In genomic region chr1:83922900-83923299, GRCm38 (mm10) we compare ENCODE assay signal across 19 mouse cellular contexts.
A peak's percentile ranks its signal among the peaks of the same experiment; 100 is the strongest.
DNase-seq lines count a peak whose midpoint lies in the region; ATAC-seq lines count a peak whose summit lies in the region.
"Had no signal": no experiment of that assay in that cellular context is flagged by ENCODE, and none has a peak within 500 bp of the region (broad histone marks: within the 10 kb centered on the region; RNA-seq: fewer than 3 reads in every experiment).

No protein-coding gene starts in this region.

- no peaks in the 10 kb centered on the region for H3K36me3 ChIP-seq in limb, embryonic 12.5 days
- no peaks in the 10 kb centered on the region for H3K36me3 ChIP-seq in limb, embryonic 10.5 days
- no peaks in the 10 kb centered on the region for H3K36me3 ChIP-seq in intestine, embryonic 14.5 days (ENCODE audit: control insufficient read depth, insufficient read depth, low read length)
- H3K36me3 ChIP-seq in intestine, embryonic 15.5 days = no peaks in the 10 kb centered on the region
- H3K36me3 ChIP-seq in stomach, embryonic 15.5 days = no peaks in the 10 kb centered on the region
- H3K36me3 ChIP-seq in hindbrain, embryonic 13.5 days = no peaks in the 10 kb centered on the region
- H3K36me3 ChIP-seq: embryonic facial prominence, embryonic 12.5 days; G1E; heart, embryonic 15.5 days; hindbrain, embryonic 15.5 days had no signal

- no peak overlapping the region for H3K4me3 ChIP-seq in limb, embryonic 12.5 days (replicated peaks)
- no peak overlapping the region for H3K4me3 ChIP-seq in limb, embryonic 10.5 days
- H3K4me3 ChIP-seq in intestine, embryonic 14.5 days (ENCODE audit: low read depth, low read length) = no peak overlapping the region
- H3K4me3 ChIP-seq in intestine, embryonic 15.5 days (replicated peaks) = no peak overlapping the region
- no peak overlapping the region for H3K4me3 ChIP-seq in stomach, embryonic 15.5 days (replicated peaks)
- H3K4me3 ChIP-seq in hindbrain, embryonic 13.5 days = no peak overlapping the region
- H3K4me3 ChIP-seq: embryonic facial prominence, embryonic 12.5 days; heart, embryonic 15.5 days; hindbrain, embryonic 15.5 days had no signal

- no peak for DNase-seq in limb, embryonic 10.5 days (ENCODE audit: low spot score)
- no peak for DNase-seq in intestine, embryonic 14.5 days (ENCODE audit: low spot score)
- no peak for DNase-seq in cerebellum, postnatal 36 days
- DNase-seq: adrenal gland, adult 8-10 months; adrenal gland, postnatal 36 days; cerebellum, adult 11 months; cerebellum, adult 8-10 months; cerebellum, postnatal 14 days; gastrocnemius, postnatal 14 days; heart, postnatal 14 days had no signal

- 83% methylated on average over 2 of the region's 2 CpGs for WGBS in limb, embryonic 12.5 days
- WGBS in limb, embryonic 10.5 days = 82% methylated on average over 2 of the region's 2 CpGs
- WGBS in intestine, embryonic 14.5 days = 71% methylated on average over 2 of the region's 2 CpGs
- WGBS in intestine, embryonic 15.5 days = 71% methylated on average over 2 of the region's 2 CpGs
- 76% methylated on average over 2 of the region's 2 CpGs for WGBS in stomach, embryonic 15.5 days
- WGBS in hindbrain, embryonic 13.5 days = 84% methylated on average over 2 of the region's 2 CpGs

- H3K4me1 ChIP-seq in limb, embryonic 12.5 days (replicated peaks) = no peaks in the 10 kb centered on the region
- H3K4me1 ChIP-seq in limb, embryonic 10.5 days = no peaks in the 10 kb centered on the region
- H3K4me1 ChIP-seq in intestine, embryonic 14.5 days (replicated peaks; ENCODE audit: control insufficient read depth, insufficient read depth, low read length) = no peaks in the 10 kb centered on the region
- no peaks in the 10 kb centered on the region for H3K4me1 ChIP-seq in intestine, embryonic 15.5 days (replicated peaks)
- no peaks in the 10 kb centered on the region for H3K4me1 ChIP-seq in stomach, embryonic 15.5 days
- no peaks in the 10 kb centered on the region for H3K4me1 ChIP-seq in hindbrain, embryonic 13.5 days (replicated peaks)
- H3K4me1 ChIP-seq: embryonic facial prominence, embryonic 12.5 days; heart, embryonic 15.5 days; hindbrain, embryonic 15.5 days had no signal

- H3K4me2 ChIP-seq in limb, embryonic 12.5 days = no peak overlapping the region
- no peak overlapping the region for H3K4me2 ChIP-seq in intestine, embryonic 14.5 days (ENCODE audit: low read length)
- no peak overlapping the region for H3K4me2 ChIP-seq in intestine, embryonic 15.5 days (replicated peaks)
- no peak overlapping the region for H3K4me2 ChIP-seq in stomach, embryonic 15.5 days
- H3K4me2 ChIP-seq in hindbrain, embryonic 13.5 days = no peak overlapping the region
- H3K4me2 ChIP-seq: embryonic facial prominence, embryonic 12.5 days; heart, embryonic 15.5 days; hindbrain, embryonic 15.5 days had no signal

- H3K9me3 ChIP-seq in limb, embryonic 12.5 days = no peaks in the 10 kb centered on the region
- no peaks in the 10 kb centered on the region for H3K9me3 ChIP-seq in limb, embryonic 10.5 days (replicated peaks)
- H3K9me3 ChIP-seq in intestine, embryonic 14.5 days (ENCODE audit: control insufficient read depth, low read length) = no peaks in the 10 kb centered on the region
- H3K9me3 ChIP-seq in intestine, embryonic 15.5 days = no peaks in the 10 kb centered on the region
- H3K9me3 ChIP-seq in stomach, embryonic 15.5 days = no peaks in the 10 kb centered on the region
- no peaks in the 10 kb centered on the region for H3K9me3 ChIP-seq in hindbrain, embryonic 13.5 days
- H3K9me3 ChIP-seq: embryonic facial prominence, embryonic 12.5 days; heart, embryonic 15.5 days; hindbrain, embryonic 15.5 days had no signal

- 0 out of 2 replicates have a peak, but pooled peaks have one; percentile 47 for ATAC-seq in limb, embryonic 12.5 days (ENCODE audit: insufficient number of reproducible peaks, insufficient read depth, low FRiP score, low TSS enrichment, low read depth)
- ATAC-seq in intestine, embryonic 14.5 days (replicated peaks; ENCODE audit: low FRiP score, low TSS enrichment, low read depth) = peak; percentile 58
- ATAC-seq in intestine, embryonic 15.5 days = peak; percentile 96
- ATAC-seq in stomach, embryonic 15.5 days (ENCODE audit: insufficient read depth, low FRiP score, low read depth) = peak; percentile 56
- ATAC-seq in hindbrain, embryonic 13.5 days (ENCODE audit: low FRiP score) = no peak
- ATAC-seq: forebrain, embryonic 16.5 days had no signal

- H3K9ac ChIP-seq in limb, embryonic 12.5 days (replicated peaks) = no peak overlapping the region
- no peak overlapping the region for H3K9ac ChIP-seq in intestine, embryonic 14.5 days (ENCODE audit: low read length)
- H3K9ac ChIP-seq in intestine, embryonic 15.5 days = no peak overlapping the region
- H3K9ac ChIP-seq in stomach, embryonic 15.5 days = no peak overlapping the region
- no peak overlapping the region for H3K9ac ChIP-seq in hindbrain, embryonic 13.5 days
- H3K9ac ChIP-seq: embryonic facial prominence, embryonic 12.5 days; heart, embryonic 15.5 days; hindbrain, embryonic 15.5 days had no signal

- H3K27me3 ChIP-seq in limb, embryonic 12.5 days = no peaks in the 10 kb centered on the region
- H3K27me3 ChIP-seq in limb, embryonic 10.5 days (ENCODE audit: low read depth, poor library complexity, severe bottlenecking) = no peaks in the 10 kb centered on the region
- H3K27me3 ChIP-seq in intestine, embryonic 14.5 days (replicated peaks; ENCODE audit: control insufficient read depth, insufficient read depth, low read length) = no peaks in the 10 kb centered on the region
- no peaks in the 10 kb centered on the region for H3K27me3 ChIP-seq in intestine, embryonic 15.5 days (replicated peaks)
- H3K27me3 ChIP-seq in stomach, embryonic 15.5 days (replicated peaks) = no peaks in the 10 kb centered on the region
- H3K27me3 ChIP-seq in hindbrain, embryonic 13.5 days = no peaks in the 10 kb centered on the region
- H3K27me3 ChIP-seq: embryonic facial prominence, embryonic 12.5 days; heart, embryonic 15.5 days; hindbrain, embryonic 15.5 days had no signal

- no peak overlapping the region for H3K27ac ChIP-seq in limb, embryonic 12.5 days
- H3K27ac ChIP-seq in limb, embryonic 10.5 days = no peak overlapping the region
- H3K27ac ChIP-seq in intestine, embryonic 14.5 days (ENCODE audit: low read depth) = no peak overlapping the region
- 0 out of 2 replicates have a peak overlapping the region, but pooled peaks have one; percentile 44 for H3K27ac ChIP-seq in intestine, embryonic 15.5 days
- H3K27ac ChIP-seq in stomach, embryonic 15.5 days = no peak overlapping the region
- no peak overlapping the region for H3K27ac ChIP-seq in hindbrain, embryonic 13.5 days
- H3K27ac ChIP-seq: embryonic facial prominence, embryonic 12.5 days; heart, embryonic 15.5 days; hindbrain, embryonic 15.5 days had no signal
